Mouse (Mus musculus) kidney, postnatal 14 days (tissue): ENCODE data around the gene Myl3.

ENCODE experiments used
- DNase-seq: peaks from one replicate; pipeline ENCODE4 v3.0.0; 2022; ENCODE audit warnings: mixed read lengths

The Myl3 gene

GRCm38 (mm10) chr9:110763405-110763804 lies 21.7 kb downstream of the Myl3 start:
- no peak for DNase-seq

DNA sequence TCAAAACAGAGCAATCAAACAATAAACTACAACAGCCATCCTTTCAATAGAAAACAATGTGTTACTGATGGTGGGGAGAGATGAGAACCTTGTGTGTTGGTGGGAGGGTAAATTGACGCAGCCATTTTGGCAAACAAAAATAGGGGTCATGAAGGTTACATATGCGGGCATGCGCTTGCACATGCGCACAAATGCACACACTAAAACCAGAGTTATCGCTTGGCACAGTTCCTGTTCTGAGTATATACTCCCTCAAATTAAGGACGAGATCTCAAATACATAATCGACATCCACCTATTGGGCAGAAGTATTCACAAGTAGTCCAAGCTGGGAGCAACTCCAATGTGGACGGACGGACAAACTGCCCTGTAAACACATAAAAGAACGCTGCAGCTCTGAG lies 30.7 kb downstream of the Myl3 start:
- no peak for DNase-seq

GRCm38 (mm10) chr9:110774403-110775268 lies 33.0 kb downstream of the Myl3 start:
- peak; percentile 50 for DNase-seq

DNA sequence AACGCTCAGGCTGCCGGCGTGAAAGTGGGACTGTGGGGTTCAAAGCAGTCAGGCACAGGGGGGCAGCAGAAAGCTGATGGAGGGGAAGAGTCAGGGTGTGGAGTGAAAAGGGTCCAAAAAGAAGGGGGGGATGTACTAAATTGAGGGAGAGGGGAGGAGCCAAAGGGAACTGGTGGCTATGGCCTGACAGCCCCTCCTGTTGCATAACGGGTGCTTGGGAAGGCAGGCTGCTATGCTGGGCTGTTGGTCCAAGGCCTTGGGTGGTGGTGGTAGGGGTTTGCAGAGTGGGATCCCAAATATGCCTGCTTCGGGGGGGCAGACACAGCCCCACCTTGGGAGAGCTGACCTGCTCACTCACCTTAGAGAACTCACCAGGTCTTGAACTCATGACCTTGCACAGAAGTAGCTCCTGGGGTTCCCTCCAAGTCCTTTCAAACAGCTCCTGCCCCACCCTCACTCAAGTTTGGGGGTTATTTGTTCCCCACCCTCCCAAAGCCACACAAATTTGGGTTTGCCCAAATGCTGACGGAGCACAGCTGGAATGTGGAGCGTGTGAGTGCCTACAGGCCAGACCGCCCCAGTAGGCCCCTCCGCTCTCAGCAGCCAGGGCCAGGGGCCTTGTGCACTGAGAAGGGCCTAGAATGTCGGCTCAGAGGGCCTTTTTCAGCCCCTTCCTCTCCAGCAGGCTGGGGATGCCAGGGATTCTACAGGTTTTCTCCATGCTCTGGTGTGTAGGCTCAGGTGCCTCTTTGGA lies 33.8 kb downstream of the Myl3 start:
- no peak for DNase-seq

DNA sequence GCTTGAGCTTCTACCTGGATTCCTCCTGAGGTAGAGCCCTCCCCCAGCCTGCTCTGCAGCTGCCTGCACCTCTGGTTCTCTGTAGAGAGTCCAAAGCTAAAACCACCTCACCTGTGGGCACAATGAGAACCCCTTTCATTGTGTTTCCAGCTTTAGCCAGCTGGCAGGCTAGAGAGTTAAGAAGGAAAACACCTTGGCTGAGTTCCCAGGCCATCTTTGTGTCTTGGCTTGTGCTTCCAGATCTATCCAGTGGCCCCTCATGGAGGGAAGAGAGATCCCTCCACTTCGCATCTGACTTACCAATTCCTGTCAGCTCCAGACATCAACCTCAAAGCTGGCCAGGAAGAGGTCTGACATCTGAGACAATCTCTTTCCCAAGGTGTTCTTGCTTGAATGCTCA lies 36.4 kb downstream of the Myl3 start:
- DNase-seq: no peak

DNA sequence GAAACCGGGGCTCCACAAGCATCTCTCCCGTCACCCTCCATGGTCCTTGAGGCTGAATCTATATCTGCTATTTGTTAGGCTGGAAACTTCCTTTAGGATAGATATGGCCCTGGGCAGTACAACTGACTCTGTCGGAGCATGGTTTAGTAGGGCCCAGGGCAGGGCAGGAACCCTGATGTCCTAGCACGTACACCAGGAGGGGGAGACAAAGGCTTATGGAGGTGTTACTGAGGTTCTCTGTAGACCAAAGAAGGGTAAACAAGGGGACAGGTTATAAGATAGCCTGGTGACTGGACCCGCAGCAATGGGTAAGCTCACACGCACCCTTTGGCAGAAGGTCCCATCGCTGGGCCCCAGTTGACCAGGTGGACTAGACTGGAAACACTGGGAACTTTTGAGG lies 36.9 kb downstream of the Myl3 start:
- no peak for DNase-seq

GRCm38 (mm10) chr9:110779242-110779913 lies 37.7 kb downstream of the Myl3 start:
- DNase-seq: peak; percentile 34

GRCm38 (mm10) chr9:110781256-110781721 lies 39.6 kb downstream of the Myl3 start:
- peak; percentile 96 for DNase-seq

DNA sequence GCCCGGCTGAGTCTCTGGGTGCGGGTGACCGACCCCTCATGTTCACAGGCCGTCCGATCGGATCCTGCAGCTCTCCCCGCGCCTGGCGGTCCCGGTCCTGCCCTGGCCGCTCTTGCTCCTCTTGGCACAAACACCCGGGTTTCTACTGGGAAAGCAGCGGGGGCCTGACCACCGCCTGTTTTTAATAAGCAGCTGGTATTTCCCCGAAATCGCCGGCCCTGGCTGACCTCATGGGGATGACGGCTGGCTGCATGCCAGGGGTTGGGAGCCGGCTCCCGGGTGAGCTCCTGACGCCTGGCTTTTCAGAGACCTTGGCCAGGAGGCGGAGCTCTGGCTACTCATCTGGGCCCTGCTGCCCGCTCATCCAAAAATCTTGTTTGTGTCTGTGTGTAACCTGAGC lies 40.1 kb downstream of the Myl3 start:
- peak; percentile 94 for DNase-seq

- no peak for DNase-seq
These were observed 42.0 kb downstream of the Myl3 start for GRCm38 (mm10) chr9:110783611-110784010.

- no peak for DNase-seq
These were observed 46.5 kb downstream of the Myl3 start for GRCm38 (mm10) chr9:110788169-110788568.

DNA sequence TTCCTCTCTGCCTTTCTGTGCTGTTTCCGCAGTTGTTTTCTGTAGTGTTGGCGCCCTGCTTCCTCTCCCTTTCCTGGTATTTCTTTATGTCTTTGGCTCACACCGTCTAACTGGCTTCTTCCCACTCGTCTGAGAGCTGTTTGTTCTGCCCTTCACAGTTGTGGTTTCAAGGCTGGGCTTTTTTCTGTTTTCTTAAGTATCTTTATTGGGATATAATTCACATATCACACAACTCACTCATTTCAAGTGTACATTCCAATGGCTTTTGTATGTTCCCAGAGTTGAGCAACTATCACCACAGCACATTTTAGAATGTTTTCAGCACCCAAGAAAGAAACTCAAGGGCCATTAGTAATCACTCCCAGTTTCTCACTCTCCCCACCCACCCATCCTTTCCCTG lies 48.8 kb downstream of the Myl3 start:
- no peak for DNase-seq

- DNase-seq: no peak
These were observed 55.4 kb downstream of the Myl3 start for GRCm38 (mm10) chr9:110797013-110797412.

DNA sequence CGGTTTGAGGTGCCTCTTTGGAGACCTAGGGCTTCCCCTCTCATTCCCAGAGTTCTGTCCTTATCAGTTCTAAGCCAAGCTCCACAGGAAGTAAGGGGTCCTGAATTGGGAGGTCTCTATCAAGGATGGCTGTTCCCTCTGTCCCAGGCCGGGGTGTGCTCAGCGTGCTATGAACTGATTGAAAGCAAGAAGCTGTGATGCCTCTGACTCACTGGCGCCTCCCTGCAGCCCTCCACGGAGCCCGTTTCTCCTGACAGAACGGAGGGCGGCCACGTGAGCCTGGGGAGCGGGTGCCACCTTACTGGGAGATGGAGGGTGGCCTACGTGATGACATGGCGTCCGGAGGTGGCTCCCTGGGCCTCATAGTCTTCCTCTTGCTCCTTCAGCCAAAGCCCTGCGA lies 56.2 kb downstream of the Myl3 start, which contains the start of gene Prss42:
TSS of gene Prss42 (plus strand) at position 301 of the 400 bp plus-strand sequence.
- no peak for DNase-seq

GRCm38 (mm10) chr9:110800834-110801479 lies 59.3 kb downstream of the Myl3 start:
- DNase-seq: no peak

GRCm38 (mm10) chr9:110803294-110803693 lies 61.6 kb downstream of the Myl3 start:
- DNase-seq: no peak

DNA sequence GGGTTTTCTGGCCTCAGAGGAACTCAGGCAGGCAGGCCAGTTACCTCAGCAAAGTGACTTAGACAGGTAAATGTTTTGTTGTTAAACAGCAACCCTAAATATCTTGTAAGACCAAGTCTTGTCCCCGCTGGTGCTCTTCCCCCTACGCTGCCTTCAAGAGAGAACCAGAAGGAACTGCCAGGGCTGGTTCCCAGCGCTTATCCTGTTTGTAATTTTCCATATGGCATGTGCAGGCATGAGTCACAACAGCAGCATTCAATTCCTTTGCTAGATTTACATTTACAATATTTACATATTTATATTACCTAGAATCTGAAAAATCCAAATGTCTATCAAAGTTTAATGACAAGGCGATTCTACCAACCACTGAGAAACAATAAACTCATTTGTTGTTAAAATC lies 68.4 kb downstream of the Myl3 start:
- DNase-seq: no peak

GRCm38 (mm10) chr9:110813789-110814188 lies 72.1 kb downstream of the Myl3 start, which contains the start of gene Prss44:
Prss44 (plus strand) TSS chr9:110813994.
- no peak for DNase-seq
